Mouse (Mus musculus): ENCODE results near the gene Gm3115. TPM values are rescaled to one million over a fixed set of nuclear protein-coding genes. Genes with fewer than 3 reads are reported as not detected.

Gm3115 gene
- polyA plus RNA-seq (2012) = not detected in 2 replicates

GRCm38 (mm10) chr14:4083820-4084219, at the start of gene Gm3115:
Gene Gm3115 (plus strand): TSS chr14:4084120.

GRCm38 (mm10) chr14:4110426-4110825, 26.5 kb downstream of the Gm3115 start, which contains the start of gene Gm8108:
Gene Gm8108 (plus strand): TSS chr14:4110526.

Other genes starting within 250 kb of the Gm3115 start
- 0.03 TPM in 1 of 2 replicates, not detected in the other for gene Gm3033, start 237.9 kb upstream of the Gm3115 start, polyA plus RNA-seq (2012)
- not detected in 2 replicates for gene Gm2916, start 199.9 kb upstream of the Gm3115 start, polyA plus RNA-seq (2012)
- not detected in 2 replicates for gene Gm3029, start 152.4 kb upstream of the Gm3115 start, polyA plus RNA-seq (2012)
- gene Gm3095, start 120.6 kb upstream of the Gm3115 start, polyA plus RNA-seq (2012) = not detected in 2 replicates
- not detected in 2 replicates for gene Gm3099, start 85.7 kb upstream of the Gm3115 start, polyA plus RNA-seq (2012)
- gene Gm5796, start 60.2 kb upstream of the Gm3115 start, polyA plus RNA-seq (2012) = 0.04 TPM in 1 of 2 replicates, not detected in the other
- not detected in 2 replicates for gene Gm8108, start 26.4 kb downstream of the Gm3115 start, polyA plus RNA-seq (2012)
- gene Gm3127, start 80.9 kb downstream of the Gm3115 start, polyA plus RNA-seq (2012) = not detected in 2 replicates
- gene Gm2974, start 98.5 kb downstream of the Gm3115 start, polyA plus RNA-seq (2012) = not detected in 2 replicates
- not detected in 2 replicates for gene Gm3138, start 165.5 kb downstream of the Gm3115 start, polyA plus RNA-seq (2012)
- gene Gm3149, start 233.2 kb downstream of the Gm3115 start, polyA plus RNA-seq (2012) = not detected in 2 replicates

Measured in megakaryocyte-erythroid progenitor cell, adult 5 weeks (primary cell).